Mouse (Mus musculus): ENCODE measurements around the gene Lrrc63. TPM values are rescaled to one million over a fixed set of nuclear protein-coding genes. Genes with fewer than 3 reads are reported as not detected.

The Lrrc63 gene
- polyA plus RNA-seq, 1 experiment from 2014 or later, result not detected

GRCm38 (mm10) chr14:75174731-75175555 lies 44.3 kb upstream of the Lrrc63 start:
- Histone ChIP-seq H3K9me3 (replicated peaks; ENCODE audit: control insufficient read depth, low read length) (no peaks in the 10 kb centered on the region), H3K4me1 (ENCODE audit: control insufficient read depth, insufficient read depth, low read length) (peaks cover 7% of the 10 kb centered on the region; the same call in 1 of the 2 replicates), H3K4me2 (no peak overlapping the region), H3K27me3 (ENCODE audit: control insufficient read depth, insufficient read depth, low read length) (no peaks in the 10 kb centered on the region), H3K36me3 (ENCODE audit: control insufficient read depth, insufficient read depth, low read length) (no peaks in the 10 kb centered on the region), H3K27ac (ENCODE audit: low read depth, low read length) (no peak overlapping the region), H3K4me3 (ENCODE audit: low read depth, low read length) (no peak overlapping the region), H3K9ac (ENCODE audit: low read depth, low read length) (no peak overlapping the region)
- 74% methylated on average over 9 of the region's 9 CpGs for WGBS (ENCODE audit: insufficient replicate concordance)
- no peak for ATAC-seq (replicated peaks; ENCODE audit: insufficient number of reproducible peaks, low FRiP score, low TSS enrichment)

- WGBS (ENCODE audit: insufficient replicate concordance), result 82% methylated on average over 8 of the region's 8 CpGs
- no peaks in the 10 kb centered on the region for H3K27me3 ChIP-seq (ENCODE audit: control insufficient read depth, insufficient read depth, low read length)
- H3K4me1 ChIP-seq (ENCODE audit: control insufficient read depth, insufficient read depth, low read length), result peaks cover 7% of the 10 kb centered on the region; the same call in 1 of the 2 replicates
- H3K27ac ChIP-seq (ENCODE audit: low read depth, low read length), result no peak overlapping the region
- no peaks in the 10 kb centered on the region for H3K36me3 ChIP-seq (ENCODE audit: control insufficient read depth, insufficient read depth, low read length)
- no peak for ATAC-seq (replicated peaks; ENCODE audit: insufficient number of reproducible peaks, low FRiP score, low TSS enrichment)
- no peak overlapping the region for H3K4me3 ChIP-seq (ENCODE audit: low read depth, low read length)
- no peak overlapping the region for H3K4me2 ChIP-seq
- H3K9me3 ChIP-seq (replicated peaks; ENCODE audit: control insufficient read depth, low read length), result no peaks in the 10 kb centered on the region
- H3K9ac ChIP-seq (ENCODE audit: low read depth, low read length), result no peak overlapping the region
These were observed 43.6 kb upstream of the Lrrc63 start for GRCm38 (mm10) chr14:75174296-75174695.

DNA sequence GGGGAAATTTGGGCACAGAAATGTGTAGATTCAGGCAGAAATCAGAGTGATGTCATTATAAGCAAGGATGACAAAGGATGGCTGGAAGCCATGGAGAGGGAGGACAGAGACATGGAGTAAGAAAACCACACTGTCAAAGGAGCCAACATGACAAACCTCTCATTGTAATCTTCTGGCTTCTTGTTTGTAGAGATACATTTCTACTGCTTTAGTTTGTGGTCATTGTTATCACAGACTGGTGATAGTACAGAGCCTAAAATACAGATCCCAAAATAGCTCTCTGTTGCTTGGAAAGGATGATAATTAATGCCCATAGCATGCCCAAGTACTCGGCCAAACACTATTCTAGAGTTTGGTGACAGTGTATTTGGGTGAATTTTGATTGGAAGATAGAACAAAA lies 39.9 kb upstream of the Lrrc63 start:
- no peak overlapping the region for H3K4me2 ChIP-seq
- no peak for ATAC-seq (replicated peaks; ENCODE audit: insufficient number of reproducible peaks, low FRiP score, low TSS enrichment)
- WGBS (ENCODE audit: insufficient replicate concordance), result 32% methylated on average over 1 of the region's 1 CpGs

GRCm38 (mm10) chr14:75168501-75168900 lies 37.8 kb upstream of the Lrrc63 start:
- no peaks in the 10 kb centered on the region for H3K36me3 ChIP-seq (ENCODE audit: control insufficient read depth, insufficient read depth, low read length)
- no peak for ATAC-seq (replicated peaks; ENCODE audit: insufficient number of reproducible peaks, low FRiP score, low TSS enrichment)
- no peak overlapping the region for H3K4me2 ChIP-seq
- H3K27ac ChIP-seq (ENCODE audit: low read depth, low read length), result no peak overlapping the region
- 58% methylated on average over 3 of the region's 3 CpGs for WGBS (ENCODE audit: insufficient replicate concordance)
- H3K9ac ChIP-seq (ENCODE audit: low read depth, low read length), result no peak overlapping the region
- H3K4me3 ChIP-seq (ENCODE audit: low read depth, low read length), result no peak overlapping the region
- no peaks in the 10 kb centered on the region for H3K9me3 ChIP-seq (replicated peaks; ENCODE audit: control insufficient read depth, low read length)
- no peaks in the 10 kb centered on the region; the same call in 1 of the 2 replicates for H3K4me1 ChIP-seq (ENCODE audit: control insufficient read depth, insufficient read depth, low read length)
- no peaks in the 10 kb centered on the region for H3K27me3 ChIP-seq (ENCODE audit: control insufficient read depth, insufficient read depth, low read length)

More for the DNA sequence above, 39.9 kb upstream of the Lrrc63 start:
- Histone ChIP-seq H3K9me3 (replicated peaks; ENCODE audit: control insufficient read depth, low read length) (no peaks in the 10 kb centered on the region), H3K9ac (ENCODE audit: low read depth, low read length) (no peak overlapping the region), H3K27me3 (ENCODE audit: control insufficient read depth, insufficient read depth, low read length) (no peaks in the 10 kb centered on the region), H3K4me3 (ENCODE audit: low read depth, low read length) (no peak overlapping the region), H3K4me1 (ENCODE audit: control insufficient read depth, insufficient read depth, low read length) (no peaks in the 10 kb centered on the region; the same call in 1 of the 2 replicates), H3K27ac (ENCODE audit: low read depth, low read length) (no peak overlapping the region), H3K36me3 (ENCODE audit: control insufficient read depth, insufficient read depth, low read length) (no peaks in the 10 kb centered on the region)

- H3K9ac ChIP-seq (ENCODE audit: low read depth, low read length), result no peak overlapping the region
- no peak for ATAC-seq (replicated peaks; ENCODE audit: insufficient number of reproducible peaks, low FRiP score, low TSS enrichment)
- H3K27ac ChIP-seq (ENCODE audit: low read depth, low read length), result no peak overlapping the region
- H3K4me3 ChIP-seq (ENCODE audit: low read depth, low read length), result no peak overlapping the region
- no peaks in the 10 kb centered on the region; the same call in 1 of the 2 replicates for H3K4me1 ChIP-seq (ENCODE audit: control insufficient read depth, insufficient read depth, low read length)
- WGBS (ENCODE audit: insufficient replicate concordance), result 77% methylated on average over 2 of the region's 2 CpGs
- H3K4me2 ChIP-seq, result no peak overlapping the region
- no peaks in the 10 kb centered on the region for H3K36me3 ChIP-seq (ENCODE audit: control insufficient read depth, insufficient read depth, low read length)
- H3K9me3 ChIP-seq (replicated peaks; ENCODE audit: control insufficient read depth, low read length), result no peaks in the 10 kb centered on the region
- no peaks in the 10 kb centered on the region for H3K27me3 ChIP-seq (ENCODE audit: control insufficient read depth, insufficient read depth, low read length)
These were observed 35.0 kb upstream of the Lrrc63 start for GRCm38 (mm10) chr14:75165574-75166131.

- no peaks in the 10 kb centered on the region for H3K27me3 ChIP-seq (ENCODE audit: control insufficient read depth, insufficient read depth, low read length)
- WGBS (ENCODE audit: insufficient replicate concordance), result 86% methylated on average over 9 of the region's 9 CpGs
- H3K4me1 ChIP-seq (ENCODE audit: control insufficient read depth, insufficient read depth, low read length), result no peaks in the 10 kb centered on the region
- no peak overlapping the region for H3K4me3 ChIP-seq (ENCODE audit: low read depth, low read length)
- no peak overlapping the region for H3K4me2 ChIP-seq
- H3K9me3 ChIP-seq (replicated peaks; ENCODE audit: control insufficient read depth, low read length), result no peaks in the 10 kb centered on the region
- no peak overlapping the region for H3K27ac ChIP-seq (ENCODE audit: low read depth, low read length)
- no peaks in the 10 kb centered on the region for H3K36me3 ChIP-seq (ENCODE audit: control insufficient read depth, insufficient read depth, low read length)
- ATAC-seq (replicated peaks; ENCODE audit: insufficient number of reproducible peaks, low FRiP score, low TSS enrichment), result no peak
- H3K9ac ChIP-seq (ENCODE audit: low read depth, low read length), result no peak overlapping the region
These were observed 33.7 kb upstream of the Lrrc63 start for GRCm38 (mm10) chr14:75164345-75164744.

DNA sequence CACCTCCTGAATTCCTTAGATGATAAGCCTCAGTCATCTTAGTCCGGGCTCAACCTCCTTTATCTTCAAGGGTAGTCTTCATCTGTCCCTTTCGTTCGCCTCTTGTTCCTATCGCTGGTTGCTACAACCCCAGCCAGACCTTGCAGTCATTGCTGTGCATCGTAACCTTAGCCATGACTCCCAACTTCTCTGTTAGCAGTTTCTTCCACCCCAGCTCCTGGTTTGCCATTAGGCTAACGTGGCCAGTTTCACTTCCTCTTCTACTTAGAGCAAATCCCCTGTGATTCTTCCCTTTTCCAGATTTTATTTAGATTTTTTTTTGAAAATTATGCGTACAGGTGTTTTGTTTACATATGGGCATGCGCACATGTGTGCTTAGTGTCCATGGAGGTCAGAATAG lies 33.2 kb upstream of the Lrrc63 start:
- Histone ChIP-seq H3K36me3 (ENCODE audit: control insufficient read depth, insufficient read depth, low read length) (no peaks in the 10 kb centered on the region), H3K27ac (ENCODE audit: low read depth, low read length) (no peak overlapping the region), H3K4me2 (no peak overlapping the region), H3K9me3 (replicated peaks; ENCODE audit: control insufficient read depth, low read length) (no peaks in the 10 kb centered on the region), H3K9ac (ENCODE audit: low read depth, low read length) (no peak overlapping the region), H3K27me3 (ENCODE audit: control insufficient read depth, insufficient read depth, low read length) (no peaks in the 10 kb centered on the region), H3K4me3 (ENCODE audit: low read depth, low read length) (no peak overlapping the region), H3K4me1 (ENCODE audit: control insufficient read depth, insufficient read depth, low read length) (no peaks in the 10 kb centered on the region)
- no peak for ATAC-seq (replicated peaks; ENCODE audit: insufficient number of reproducible peaks, low FRiP score, low TSS enrichment)
- 72% methylated on average over 8 of the region's 8 CpGs for WGBS (ENCODE audit: insufficient replicate concordance)

DNA sequence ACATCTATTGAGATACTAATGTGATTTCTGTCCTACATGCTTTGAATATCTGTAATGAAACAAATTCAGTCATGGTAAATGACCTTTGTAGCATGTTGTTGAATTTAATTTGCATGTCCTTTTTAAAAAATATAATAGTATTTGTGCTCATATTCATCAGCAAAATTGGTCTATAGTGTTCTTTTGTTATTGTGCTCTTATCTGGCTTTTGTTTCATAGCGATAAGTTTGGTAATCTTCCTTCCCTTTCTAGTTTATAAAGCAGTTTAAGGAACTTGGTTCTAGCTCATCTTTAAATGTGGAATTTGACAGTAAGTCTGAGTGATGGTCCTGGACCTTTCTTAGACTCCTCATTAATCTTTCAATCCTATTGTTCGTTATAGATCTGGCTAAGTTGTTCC lies 28.7 kb upstream of the Lrrc63 start:
- ATAC-seq (replicated peaks; ENCODE audit: insufficient number of reproducible peaks, low FRiP score, low TSS enrichment), result no peak
- H3K4me2 ChIP-seq, result no peak overlapping the region
- H3K27me3 ChIP-seq (ENCODE audit: control insufficient read depth, insufficient read depth, low read length), result no peaks in the 10 kb centered on the region
- H3K27ac ChIP-seq (ENCODE audit: low read depth, low read length), result no peak overlapping the region
- no peaks in the 10 kb centered on the region for H3K36me3 ChIP-seq (ENCODE audit: control insufficient read depth, insufficient read depth, low read length)
- H3K9ac ChIP-seq (ENCODE audit: low read depth, low read length), result no peak overlapping the region
- H3K4me3 ChIP-seq (ENCODE audit: low read depth, low read length), result no peak overlapping the region
- 84% methylated on average over 2 of the region's 2 CpGs for WGBS (ENCODE audit: insufficient replicate concordance)
- H3K9me3 ChIP-seq (replicated peaks; ENCODE audit: control insufficient read depth, low read length), result no peaks in the 10 kb centered on the region
- H3K4me1 ChIP-seq (ENCODE audit: control insufficient read depth, insufficient read depth, low read length), result no peaks in the 10 kb centered on the region

Measured in heart, embryonic 11.5 days (tissue).